Mouse (Mus musculus): ENCODE measurements at regions not wholly inside any gene's neighbourhood (a gene's known extent, or its start where the extent isn't known, plus 50 kb on each side); places are given as distances from the start of the nearest gene placed in this dataset.

GRCm38 (mm10) chr13:110893909-110894308 is 360.9 kb upstream of the Actbl2 start:
- CTCF ChIA-PET, result no interaction called here

DNA sequence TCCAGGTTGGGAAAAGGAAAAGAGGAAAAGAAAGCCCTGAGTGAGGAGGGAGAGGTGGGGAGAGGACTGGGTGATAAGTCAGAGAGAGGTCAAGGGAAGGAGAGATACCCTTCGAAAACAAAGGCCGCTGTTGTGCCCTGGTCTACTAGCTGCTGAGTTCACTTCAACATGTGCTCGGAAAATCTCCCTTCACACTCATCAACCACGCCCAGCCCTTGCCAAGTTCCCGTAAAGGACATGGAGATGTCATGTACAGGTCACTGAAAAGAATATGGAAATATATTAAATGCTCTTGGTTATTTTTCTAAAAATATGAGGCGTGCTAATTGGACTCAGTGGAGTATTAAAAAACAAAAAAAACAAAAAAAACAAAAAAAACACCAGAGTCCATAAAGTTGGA is 359.5 kb upstream of the Actbl2 start:
- CTCF ChIA-PET, result no interaction called here

- CTCF ChIA-PET, result no interaction called here
Observed at GRCm38 (mm10) chr13:110895900-110896299, 358.9 kb upstream of the Actbl2 start.

DNA sequence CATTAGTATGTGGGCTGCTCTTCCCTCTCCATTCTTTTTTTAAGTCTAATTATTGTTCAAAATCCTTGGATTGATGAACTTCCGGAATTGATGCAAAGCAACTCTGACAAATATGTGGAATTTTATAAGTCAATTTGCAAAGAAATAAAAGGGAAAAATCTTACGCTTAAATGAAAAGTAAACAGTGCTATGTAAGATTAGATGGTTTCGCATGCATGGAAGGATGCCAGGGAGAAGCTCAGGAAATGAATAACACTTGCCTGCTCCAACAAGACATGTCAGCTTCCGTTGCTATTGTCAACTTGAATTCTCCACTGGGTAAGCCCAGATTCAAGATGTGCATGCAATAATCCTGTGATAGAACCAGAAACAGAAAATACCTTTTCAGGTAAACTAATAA is 357.2 kb upstream of the Actbl2 start:
- CTCF ChIA-PET, result no interaction called here

DNA sequence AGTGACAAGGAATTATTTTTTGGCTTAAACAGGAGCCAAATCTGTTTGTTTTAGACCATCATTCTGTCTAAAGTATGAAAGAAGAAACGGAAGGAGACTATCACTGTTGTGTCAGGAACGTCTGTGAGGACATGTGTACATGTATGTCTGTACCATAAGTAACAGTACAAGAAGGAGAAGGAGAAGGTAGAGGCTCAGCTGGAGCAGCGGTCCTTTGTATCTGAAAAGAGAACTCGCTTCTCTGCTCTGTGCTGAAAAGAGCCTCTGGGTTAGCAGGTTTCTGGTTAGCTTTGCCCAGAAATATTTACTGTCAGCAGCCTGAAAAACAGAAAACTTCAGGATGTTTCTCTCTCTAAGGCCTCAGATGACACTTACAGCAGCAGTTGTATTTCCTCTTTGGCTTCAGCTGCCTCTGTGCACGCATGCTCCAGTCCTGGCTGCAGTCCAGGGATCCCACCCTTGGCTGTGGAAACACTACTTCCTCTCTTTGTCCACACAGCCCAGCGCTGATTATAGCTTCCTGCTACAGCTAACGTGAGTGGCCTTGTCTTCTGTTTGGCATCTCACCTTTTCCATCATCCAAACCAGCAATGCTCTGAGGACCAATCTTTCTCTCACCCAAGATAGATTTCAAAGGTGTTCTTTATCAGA is 351.7 kb upstream of the Actbl2 start:
- CTCF ChIA-PET, result no interaction called here

DNA sequence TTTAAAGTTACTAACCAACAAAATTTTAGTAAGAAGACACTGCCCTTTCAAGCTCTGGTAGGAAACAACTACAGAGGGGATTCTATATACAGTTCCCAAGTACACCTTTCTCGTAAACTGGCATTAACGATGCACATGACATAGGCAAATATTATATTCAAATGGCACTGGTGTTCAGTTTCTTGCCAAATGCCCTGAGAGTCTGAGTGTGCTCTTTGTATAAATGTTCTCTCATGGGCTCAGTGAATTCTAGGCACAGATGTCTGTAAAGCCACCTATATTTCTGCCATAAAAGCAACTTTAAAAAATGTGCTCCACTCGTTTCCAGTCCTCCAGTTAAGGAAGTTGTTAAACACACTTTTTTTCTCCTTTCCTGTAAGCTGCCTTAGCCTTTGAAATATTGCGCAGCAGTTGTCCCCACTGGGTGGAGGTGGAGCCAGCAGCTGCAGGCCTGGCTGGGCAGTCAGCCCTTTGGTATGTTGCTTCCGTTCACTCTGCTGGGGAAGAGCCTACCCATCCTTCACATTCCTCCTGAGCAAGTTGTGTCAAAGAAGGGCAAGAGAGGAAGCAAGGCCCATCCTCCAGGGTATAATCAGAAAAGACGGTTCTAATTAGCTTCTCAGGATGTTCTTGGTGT is 347.4 kb upstream of the Actbl2 start:
- CTCF ChIA-PET, result no interaction called here

DNA sequence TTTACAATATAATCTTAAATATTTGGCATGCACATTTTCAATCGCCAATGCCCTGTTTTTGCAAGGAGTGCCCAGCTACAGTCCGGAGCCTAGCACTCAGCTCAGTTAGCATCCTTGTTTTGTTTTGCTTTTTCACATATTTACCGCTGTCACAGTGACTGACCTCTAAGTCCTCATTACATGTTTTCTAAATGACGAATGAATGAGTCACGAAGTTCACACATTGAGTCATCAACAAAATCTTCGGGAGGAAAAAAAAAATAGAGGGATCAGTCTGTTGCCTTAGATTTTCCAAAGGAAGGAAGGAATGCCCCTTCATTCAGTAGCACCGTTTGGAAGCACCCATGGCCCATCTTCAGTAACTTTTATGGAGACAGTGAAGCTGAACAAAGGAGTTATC is 342.9 kb upstream of the Actbl2 start:
- CTCF ChIA-PET, result no interaction called here

DNA sequence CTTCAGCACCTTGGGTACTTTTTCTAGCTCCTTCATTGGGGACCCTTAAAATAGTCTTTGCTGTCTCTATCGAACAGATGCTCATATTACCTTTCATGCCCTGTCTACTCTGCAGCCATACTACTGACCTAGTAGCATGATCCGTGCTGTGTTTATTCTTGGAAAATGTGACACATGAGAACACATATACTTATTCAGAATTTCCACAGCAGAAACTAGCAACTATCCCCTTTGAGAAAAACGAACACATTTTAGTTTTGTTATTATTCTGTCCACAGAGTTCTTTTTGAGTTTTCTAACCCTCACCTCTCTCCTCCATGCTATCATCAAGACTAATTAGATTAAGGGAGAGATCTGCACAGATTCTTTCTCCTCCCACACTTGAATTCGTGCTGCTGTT is 341.6 kb upstream of the Actbl2 start:
- CTCF ChIA-PET, result no interaction called here

DNA sequence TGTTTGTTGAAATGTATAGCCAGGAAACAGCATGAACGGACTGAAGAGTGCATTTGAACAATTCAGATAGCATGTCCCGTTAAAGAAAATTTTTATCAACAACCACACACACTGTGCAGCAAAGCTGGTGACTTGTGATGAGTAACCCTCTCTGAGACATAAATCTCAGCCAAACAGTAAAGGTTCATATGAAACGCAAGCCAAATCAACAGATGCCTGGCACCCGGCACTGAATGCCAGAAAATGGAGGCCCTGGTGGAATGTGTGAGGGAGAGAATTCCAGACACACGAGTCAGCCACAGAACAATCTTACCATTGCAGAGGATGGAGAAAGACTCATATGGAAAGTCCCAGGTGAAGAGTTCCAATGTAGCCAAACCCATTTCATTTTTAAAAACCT is 341.1 kb upstream of the Actbl2 start:
- CTCF ChIA-PET, result no interaction called here

- CTCF ChIA-PET, result no interaction called here
Observed at GRCm38 (mm10) chr13:110915161-110915560, 339.7 kb upstream of the Actbl2 start.

- CTCF ChIA-PET, result no interaction called here
Observed at GRCm38 (mm10) chr13:110923936-110924335, 330.9 kb upstream of the Actbl2 start.

- CTCF ChIA-PET, result no interaction called here
Observed at GRCm38 (mm10) chr13:110924897-110925296, 329.9 kb upstream of the Actbl2 start.

- CTCF ChIA-PET, result no interaction called here
Observed at GRCm38 (mm10) chr13:110928143-110928542, 326.7 kb upstream of the Actbl2 start.

GRCm38 (mm10) chr13:110928894-110929293 is 325.9 kb upstream of the Actbl2 start:
- CTCF ChIA-PET, result no interaction called here

- CTCF ChIA-PET, result no interaction called here
Observed at GRCm38 (mm10) chr13:110929579-110929978, 325.2 kb upstream of the Actbl2 start.

- CTCF ChIA-PET, result no interaction called here
Observed at GRCm38 (mm10) chr13:110941587-110941986, 313.2 kb upstream of the Actbl2 start.

- CTCF ChIA-PET, result interaction anchor here (0.6 kb wide), 1 partner anchor 12 kb away, joined by 5 read pairs; no protein-coding TSS in a partner anchor
Observed at GRCm38 (mm10) chr13:110942986-110943644, 311.7 kb upstream of the Actbl2 start.

GRCm38 (mm10) chr13:110944061-110944460 is 310.8 kb upstream of the Actbl2 start:
- CTCF ChIA-PET, result interaction anchor here (0.6 kb wide), 1 partner anchor 558 kb away, joined by 4 read pairs; no protein-coding TSS in a partner anchor

DNA sequence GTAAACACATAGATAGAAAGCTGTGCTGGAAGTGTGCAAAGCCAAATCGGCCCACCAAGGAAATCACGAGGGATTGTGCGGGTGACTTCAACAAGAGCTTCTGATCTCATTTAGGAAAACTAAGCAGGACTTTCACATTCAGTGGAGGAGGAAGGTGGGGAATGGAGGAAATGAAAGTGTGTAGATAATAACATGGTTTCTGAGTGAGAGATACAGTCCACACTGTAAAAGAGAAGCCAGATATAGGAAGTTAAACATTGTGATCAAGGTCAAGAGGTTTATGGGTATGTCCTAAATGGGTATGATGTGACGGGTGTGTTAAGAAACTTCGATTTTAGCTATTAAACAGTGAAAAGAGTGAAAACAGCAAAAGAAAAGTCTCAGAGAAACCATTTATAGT is 310.1 kb upstream of the Actbl2 start:
- CTCF ChIA-PET, result interaction anchor here (0.6 kb wide), 1 partner anchor 559 kb away, joined by 4 read pairs; no protein-coding TSS in a partner anchor

DNA sequence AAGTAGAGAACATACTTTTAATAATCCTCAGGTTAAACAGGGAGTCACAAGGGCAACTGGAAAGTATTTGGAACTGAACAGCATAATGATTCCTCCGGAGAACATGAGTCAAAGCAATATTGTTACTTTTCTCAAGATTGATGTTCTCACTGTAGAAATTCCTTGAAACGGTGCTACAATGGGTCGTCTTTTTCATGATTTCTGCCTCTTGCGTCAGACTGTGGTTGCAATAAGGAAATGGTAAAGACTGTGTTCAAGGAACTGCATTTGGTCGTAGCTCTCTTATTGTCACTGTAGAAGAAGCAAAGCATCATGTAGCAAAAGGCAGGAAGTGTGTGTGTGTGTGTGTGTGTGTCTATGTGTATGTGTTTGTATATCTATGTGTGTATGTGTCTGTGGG is 294.6 kb upstream of the Actbl2 start:
- CTCF ChIA-PET, result no interaction called here

DNA sequence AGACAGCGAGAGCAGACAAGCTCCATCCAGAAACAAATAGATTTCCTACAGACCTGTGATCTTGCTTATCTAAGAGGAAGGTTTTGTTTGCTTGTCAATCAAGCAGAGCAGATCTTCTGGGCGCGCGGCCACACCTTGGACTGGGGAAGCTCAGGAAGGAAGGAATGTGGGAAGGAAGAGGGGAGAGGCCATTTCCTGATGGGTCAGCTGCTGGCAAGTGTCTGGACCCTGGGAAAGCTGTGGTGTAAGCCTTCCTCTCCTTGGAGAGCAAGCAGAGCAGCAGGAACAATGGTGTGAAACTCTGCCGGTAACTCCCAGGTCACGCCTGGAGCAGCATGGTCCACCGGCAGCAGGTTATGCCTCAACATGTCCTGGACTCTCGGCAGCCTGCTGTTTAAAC is 287.7 kb upstream of the Actbl2 start:
- CTCF ChIA-PET, result no interaction called here

GRCm38 (mm10) chr13:110967626-110968506 is 286.9 kb upstream of the Actbl2 start:
- CTCF ChIA-PET, result no interaction called here
